Mouse (Mus musculus): ENCODE measurements around the gene Riox1.
"Not testable (repeated sequence)": the region's sequence is repeated elsewhere in the genome, so short reads cannot be mapped to it uniquely, and the experiment has no call there.

Riox1 gene

GRCm38 (mm10) chr12:83950493-83950839, at the start of gene Riox1:
TSS of gene Riox1 (plus strand) at chr12:83950608.
- DNase-seq (ENCODE audit: inconsistent ontology term): peak; percentile 93

- DNase-seq (ENCODE audit: inconsistent ontology term): no peak
Observed at GRCm38 (mm10) chr12:83910451-83910850, 40.0 kb upstream of the Riox1 start.

GRCm38 (mm10) chr12:83914202-83914740, 36.1 kb upstream of the Riox1 start:
- no peak for DNase-seq (ENCODE audit: inconsistent ontology term)

GRCm38 (mm10) chr12:83914797-83915196, 35.6 kb upstream of the Riox1 start:
- DNase-seq (ENCODE audit: inconsistent ontology term): no peak

- no peak for DNase-seq (ENCODE audit: inconsistent ontology term)
Observed at GRCm38 (mm10) chr12:83916884-83917283, 33.5 kb upstream of the Riox1 start.

GRCm38 (mm10) chr12:83920721-83921441, 29.5 kb upstream of the Riox1 start:
- DNase-seq (ENCODE audit: inconsistent ontology term): peak; percentile 31

- peak; percentile 100 for DNase-seq (ENCODE audit: inconsistent ontology term)
Observed at GRCm38 (mm10) chr12:83921535-83922381, 28.6 kb upstream of the Riox1 start, which contains the start of gene Numb. TSS of gene Numb (minus strand) at chr12:83921934.

GRCm38 (mm10) chr12:83922724-83923485, 27.5 kb upstream of the Riox1 start:
- no peak for DNase-seq (ENCODE audit: inconsistent ontology term)

GRCm38 (mm10) chr12:83923486-83923859, 26.9 kb upstream of the Riox1 start:
- no peak for DNase-seq (ENCODE audit: inconsistent ontology term)

GRCm38 (mm10) chr12:83924332-83924731, 26.1 kb upstream of the Riox1 start:
- DNase-seq (ENCODE audit: inconsistent ontology term): no peak

GRCm38 (mm10) chr12:83925160-83925703, 25.2 kb upstream of the Riox1 start:
- no peak for DNase-seq (ENCODE audit: inconsistent ontology term)

GRCm38 (mm10) chr12:83926061-83926460, 24.3 kb upstream of the Riox1 start:
- DNase-seq (ENCODE audit: inconsistent ontology term): no peak

- no peak for DNase-seq (ENCODE audit: inconsistent ontology term)
Observed at GRCm38 (mm10) chr12:83927747-83928146, 22.7 kb upstream of the Riox1 start.

GRCm38 (mm10) chr12:83929186-83929804, 21.1 kb upstream of the Riox1 start:
- no peak for DNase-seq (ENCODE audit: inconsistent ontology term)

- DNase-seq (ENCODE audit: inconsistent ontology term): no peak
Observed at GRCm38 (mm10) chr12:83937600-83937999, 12.8 kb upstream of the Riox1 start.

- DNase-seq (ENCODE audit: inconsistent ontology term): not testable (repeated sequence)
Observed at GRCm38 (mm10) chr12:83938592-83938991, 11.8 kb upstream of the Riox1 start.

GRCm38 (mm10) chr12:83939332-83939731, 11.1 kb upstream of the Riox1 start:
- DNase-seq (ENCODE audit: inconsistent ontology term): no peak

- DNase-seq (ENCODE audit: inconsistent ontology term): no peak
Observed at GRCm38 (mm10) chr12:83940031-83940430, 10.4 kb upstream of the Riox1 start.

- DNase-seq (ENCODE audit: inconsistent ontology term): no peak
Observed at GRCm38 (mm10) chr12:83941938-83942337, 8.5 kb upstream of the Riox1 start.

- no peak for DNase-seq (ENCODE audit: inconsistent ontology term)
Observed at GRCm38 (mm10) chr12:83947260-83947811, 3.1 kb upstream of the Riox1 start.

GRCm38 (mm10) chr12:83949043-83949442, 1.4 kb upstream of the Riox1 start:
- DNase-seq (ENCODE audit: inconsistent ontology term): no peak

All from Muller cell, postnatal 12 days (primary cell).